Mouse (Mus musculus): ENCODE measurements around the gene Hoxd4. TPM values are rescaled to one million over a fixed set of nuclear protein-coding genes. Genes with fewer than 3 reads are reported as not detected.

Gene Hoxd4
- total RNA-seq, 1 experiment from 2014 or later: not detected

- ATAC-seq (replicated peaks in 1 of 2; ENCODE audit: insufficient read depth in 1 of 2, low FRiP score in 2 of 2, low TSS enrichment in 1 of 2, low read depth in 1 of 2, poor library complexity in 2 of 2, severe bottlenecking in 2 of 2): no peak
Measured at GRCm38 (mm10) chr2:74676376-74677052, 35.2 kb upstream of the Hoxd4 start.

DNA sequence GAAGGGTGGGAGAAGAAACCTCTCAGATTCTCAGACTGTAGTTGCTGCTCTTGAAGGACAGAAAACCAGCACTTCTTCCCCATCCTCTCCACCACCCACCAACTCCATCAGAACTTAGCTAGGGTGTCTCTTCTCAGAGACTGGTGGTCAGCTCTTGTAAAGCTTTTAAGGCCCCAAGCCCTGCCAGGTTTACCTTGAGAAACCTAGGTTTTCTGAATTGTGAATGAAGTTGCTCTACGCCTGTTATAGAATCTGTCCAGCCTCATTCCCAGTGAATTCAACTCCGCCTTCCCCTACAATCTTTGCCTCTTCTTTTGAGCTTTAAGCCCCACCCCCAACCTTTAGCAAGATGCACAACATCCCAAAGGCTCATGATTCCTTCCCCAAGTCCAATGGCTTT lies 34.6 kb upstream of the Hoxd4 start:
- no peak for ATAC-seq (replicated peaks in 1 of 2; ENCODE audit: insufficient read depth in 1 of 2, low FRiP score in 2 of 2, low TSS enrichment in 1 of 2, low read depth in 1 of 2, poor library complexity in 2 of 2, severe bottlenecking in 2 of 2)

DNA sequence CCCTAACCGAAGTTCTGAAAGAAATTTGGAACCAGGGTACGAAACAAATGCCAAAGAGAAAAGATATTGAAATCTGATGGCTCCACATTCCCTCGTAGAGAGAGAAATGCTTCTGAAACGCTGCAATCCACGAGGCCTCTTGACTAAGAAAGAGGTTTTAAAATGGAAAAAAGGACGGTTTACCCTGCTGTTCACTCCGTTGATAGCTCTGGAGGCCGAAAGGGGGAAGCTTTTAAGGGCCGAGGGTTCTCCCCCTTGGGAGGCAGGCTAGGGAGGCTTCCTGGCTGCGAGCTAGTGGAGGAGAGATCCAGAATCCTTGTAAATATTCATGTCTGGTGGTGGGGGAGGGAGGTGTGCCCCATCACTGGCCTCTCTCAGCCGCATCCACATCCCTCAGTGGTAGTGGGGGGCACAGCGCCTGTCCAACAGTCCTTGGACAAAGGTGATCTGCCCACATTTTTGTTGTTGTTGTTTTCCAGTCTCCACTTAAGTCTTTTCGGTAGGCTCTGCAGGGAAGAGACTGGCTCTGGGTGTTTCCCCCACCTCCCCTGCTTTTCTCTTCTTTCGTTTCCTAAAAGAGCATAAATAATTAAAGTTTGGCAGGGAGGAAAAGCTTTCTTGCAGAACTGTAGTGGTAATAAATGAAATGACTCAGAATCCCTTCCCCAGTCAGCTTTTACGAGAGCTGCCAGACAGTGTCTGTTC lies 32.7 kb upstream of the Hoxd4 start, which contains the start of gene Hoxd11:
Hoxd11 (plus strand) TSS at position 667 of the 705 bp plus-strand sequence.
- ATAC-seq (replicated peaks in 1 of 2; ENCODE audit: insufficient read depth in 1 of 2, low FRiP score in 2 of 2, low TSS enrichment in 1 of 2, low read depth in 1 of 2, poor library complexity in 2 of 2, severe bottlenecking in 2 of 2): no peak

- no peak for ATAC-seq (replicated peaks in 1 of 2; ENCODE audit: insufficient read depth in 1 of 2, low FRiP score in 2 of 2, low TSS enrichment in 1 of 2, low read depth in 1 of 2, poor library complexity in 2 of 2, severe bottlenecking in 2 of 2)
Measured at GRCm38 (mm10) chr2:74679596-74679971, 32.1 kb upstream of the Hoxd4 start.

GRCm38 (mm10) chr2:74679980-74680379 lies 31.7 kb upstream of the Hoxd4 start:
- 0 out of 4 replicates have a peak, but pooled peaks have one; percentile 15 to 49 for ATAC-seq (replicated peaks in 1 of 2; ENCODE audit: insufficient read depth in 1 of 2, low FRiP score in 2 of 2, low TSS enrichment in 1 of 2, low read depth in 1 of 2, poor library complexity in 2 of 2, severe bottlenecking in 2 of 2)

- no peak for ATAC-seq (replicated peaks in 1 of 2; ENCODE audit: insufficient read depth in 1 of 2, low FRiP score in 2 of 2, low TSS enrichment in 1 of 2, low read depth in 1 of 2, poor library complexity in 2 of 2, severe bottlenecking in 2 of 2)
Measured at GRCm38 (mm10) chr2:74680561-74681398, 30.9 kb upstream of the Hoxd4 start.

GRCm38 (mm10) chr2:74681594-74682531 lies 29.9 kb upstream of the Hoxd4 start:
- no peak for ATAC-seq (replicated peaks in 1 of 2; ENCODE audit: insufficient read depth in 1 of 2, low FRiP score in 2 of 2, low TSS enrichment in 1 of 2, low read depth in 1 of 2, poor library complexity in 2 of 2, severe bottlenecking in 2 of 2)

- ATAC-seq (replicated peaks in 1 of 2; ENCODE audit: insufficient read depth in 1 of 2, low FRiP score in 2 of 2, low TSS enrichment in 1 of 2, low read depth in 1 of 2, poor library complexity in 2 of 2, severe bottlenecking in 2 of 2): no peak
Measured at GRCm38 (mm10) chr2:74682796-74683195, 28.9 kb upstream of the Hoxd4 start.

GRCm38 (mm10) chr2:74683471-74683951 lies 28.2 kb upstream of the Hoxd4 start:
- ATAC-seq (replicated peaks in 1 of 2; ENCODE audit: insufficient read depth in 1 of 2, low FRiP score in 2 of 2, low TSS enrichment in 1 of 2, low read depth in 1 of 2, poor library complexity in 2 of 2, severe bottlenecking in 2 of 2): no peak

- ATAC-seq (replicated peaks in 1 of 2; ENCODE audit: insufficient read depth in 1 of 2, low FRiP score in 2 of 2, low TSS enrichment in 1 of 2, low read depth in 1 of 2, poor library complexity in 2 of 2, severe bottlenecking in 2 of 2): no peak
Measured at GRCm38 (mm10) chr2:74684106-74684505, 27.6 kb upstream of the Hoxd4 start.

DNA sequence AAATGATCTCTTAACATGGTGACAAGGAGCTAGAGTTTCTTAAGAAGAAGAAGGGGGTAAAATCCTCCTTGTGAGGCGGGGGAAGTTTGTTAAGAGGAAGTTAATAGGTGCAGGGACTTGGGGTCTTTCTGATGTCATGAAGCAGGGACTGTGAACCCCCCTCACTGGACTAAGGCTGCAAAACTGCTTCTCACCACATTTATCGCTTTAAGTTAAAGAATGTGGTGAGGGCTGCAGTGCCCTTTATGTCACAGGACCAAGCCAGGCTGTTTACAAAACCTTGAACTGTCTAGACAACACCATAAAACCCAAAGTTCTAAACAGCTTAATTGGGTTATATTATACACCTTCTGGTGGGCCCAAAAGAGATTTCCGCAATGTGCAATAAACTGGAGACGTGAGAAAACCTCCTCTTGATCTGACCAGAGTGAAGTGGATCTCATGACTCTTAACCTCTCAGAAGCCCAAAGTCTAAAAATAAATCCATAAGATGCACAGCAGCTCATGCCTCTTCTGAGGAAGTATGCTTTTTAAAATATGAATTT lies 26.6 kb upstream of the Hoxd4 start:
- ATAC-seq (replicated peaks in 1 of 2; ENCODE audit: insufficient read depth in 1 of 2, low FRiP score in 2 of 2, low TSS enrichment in 1 of 2, low read depth in 1 of 2, poor library complexity in 2 of 2, severe bottlenecking in 2 of 2): no peak

DNA sequence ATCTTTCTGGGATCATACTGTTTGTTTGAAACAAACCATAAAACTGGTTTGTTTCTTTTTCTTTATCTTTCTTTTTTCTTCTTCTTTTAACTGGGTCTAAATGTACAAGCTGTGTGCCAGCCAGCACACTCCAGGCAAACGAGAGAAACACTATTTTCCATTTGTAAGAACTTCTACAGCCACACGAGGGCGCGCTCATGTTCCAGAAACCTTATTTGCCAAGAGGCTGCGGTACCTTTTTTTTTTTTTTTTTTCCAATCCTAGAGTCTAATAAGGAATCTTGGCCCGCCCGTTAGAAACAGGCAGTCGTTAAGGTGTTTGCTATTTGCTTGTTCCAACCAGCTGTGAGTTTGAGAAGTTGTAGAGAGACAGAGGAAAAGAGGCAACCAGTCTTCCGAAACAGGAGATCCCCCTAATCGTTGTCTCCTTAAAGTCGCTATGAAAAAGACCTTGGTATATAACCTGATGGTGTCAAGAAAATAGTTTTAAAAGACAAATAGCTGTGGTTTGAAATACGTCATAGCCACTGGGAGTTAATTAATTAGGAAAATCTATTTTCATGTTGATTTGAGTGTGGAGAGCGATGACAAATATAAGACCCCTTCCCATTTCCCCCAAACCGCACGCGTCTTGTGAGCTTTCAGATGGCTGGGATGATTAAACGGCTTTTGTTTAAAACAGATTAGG lies 25.3 kb upstream of the Hoxd4 start:
- ATAC-seq (replicated peaks in 1 of 2; ENCODE audit: insufficient read depth in 1 of 2, low FRiP score in 2 of 2, low TSS enrichment in 1 of 2, low read depth in 1 of 2, poor library complexity in 2 of 2, severe bottlenecking in 2 of 2): no peak

DNA sequence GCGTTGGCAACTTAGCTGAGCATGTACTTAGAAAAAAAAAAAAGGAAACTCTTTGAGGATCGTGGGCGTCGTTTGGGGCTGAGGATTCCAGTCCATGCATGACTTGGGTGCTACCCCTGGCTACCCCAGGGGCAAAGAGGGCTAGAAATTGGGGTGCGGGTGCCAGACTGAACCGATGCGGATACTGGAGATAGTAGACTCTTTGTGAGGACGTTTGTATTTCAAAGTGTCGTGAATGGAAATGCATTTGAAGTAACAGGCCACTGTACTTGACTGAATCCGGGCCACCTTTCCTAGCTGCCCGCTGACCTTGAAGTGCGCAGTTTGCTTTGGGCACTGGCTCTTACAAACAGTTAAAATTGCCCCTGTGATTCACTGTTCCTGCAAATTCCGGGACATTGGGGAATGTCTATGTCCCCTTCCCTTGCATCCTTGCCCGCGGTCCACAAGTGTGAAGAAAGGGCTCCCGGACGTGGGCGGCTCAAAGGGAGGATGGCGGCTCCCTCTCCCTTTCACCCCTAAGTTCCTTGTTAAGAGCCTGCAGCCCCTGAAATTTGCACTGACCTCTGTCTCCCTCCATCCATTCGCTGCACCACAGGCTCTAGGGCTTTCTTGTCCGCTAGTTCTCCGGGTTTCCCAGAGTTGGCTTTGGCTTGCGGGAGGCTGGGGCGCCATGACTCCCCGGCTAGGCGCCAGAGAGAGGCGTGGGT lies 24.6 kb upstream of the Hoxd4 start:
- ATAC-seq (replicated peaks in 1 of 2; ENCODE audit: insufficient read depth in 1 of 2, low FRiP score in 2 of 2, low TSS enrichment in 1 of 2, low read depth in 1 of 2, poor library complexity in 2 of 2, severe bottlenecking in 2 of 2): no peak

DNA sequence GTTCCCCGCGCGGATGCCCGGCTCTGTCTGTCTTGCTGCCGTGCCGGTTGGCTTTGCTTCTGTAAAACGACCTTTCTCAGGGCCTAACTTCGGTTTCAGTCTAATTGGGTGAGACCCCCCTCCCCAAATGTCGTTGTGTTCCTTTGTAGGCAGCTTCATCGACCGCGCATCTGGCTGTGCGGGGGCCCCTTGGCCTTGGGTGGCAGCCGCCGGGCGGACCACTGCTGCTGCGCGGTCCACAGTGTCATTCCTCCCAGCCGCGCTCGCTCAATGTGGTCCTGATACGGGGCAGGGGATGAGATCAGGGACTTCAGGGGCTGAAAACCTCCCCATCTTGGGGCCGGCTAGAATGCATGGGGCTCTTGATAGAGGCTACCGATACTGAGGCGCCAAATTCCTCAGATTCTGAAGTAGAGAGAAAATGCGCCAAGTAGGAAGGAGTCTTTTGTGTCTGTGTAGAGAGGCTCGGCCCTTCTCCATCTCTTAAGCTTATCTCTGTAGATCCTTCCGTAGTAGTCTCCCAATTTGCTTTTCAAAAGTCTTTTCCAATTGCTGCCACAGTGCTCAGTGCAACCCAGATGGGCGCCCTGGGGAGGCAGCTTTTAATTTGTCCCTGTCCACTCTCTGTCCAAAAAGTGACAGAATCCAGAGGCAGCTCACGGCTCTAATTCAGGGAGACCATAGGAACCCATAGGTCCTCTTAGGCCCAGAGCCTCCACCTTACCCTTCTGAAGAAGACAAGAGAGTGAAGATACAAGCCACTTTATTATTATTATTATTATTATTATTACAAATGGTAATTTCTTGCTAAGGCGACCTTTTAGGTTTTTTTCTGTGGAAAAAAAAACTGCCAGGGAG lies 23.8 kb upstream of the Hoxd4 start:
- no peak for ATAC-seq (replicated peaks in 1 of 2; ENCODE audit: insufficient read depth in 1 of 2, low FRiP score in 2 of 2, low TSS enrichment in 1 of 2, low read depth in 1 of 2, poor library complexity in 2 of 2, severe bottlenecking in 2 of 2)
